Mouse (Mus musculus): Measurements from ENCODE around the gene Ddx42. TPM values are rescaled to one million over a fixed set of nuclear protein-coding genes. Genes with fewer than 3 reads are reported as not detected.

The Ddx42 gene
- polyA plus RNA-seq, 1 experiment = 45.4 TPM

DNA sequence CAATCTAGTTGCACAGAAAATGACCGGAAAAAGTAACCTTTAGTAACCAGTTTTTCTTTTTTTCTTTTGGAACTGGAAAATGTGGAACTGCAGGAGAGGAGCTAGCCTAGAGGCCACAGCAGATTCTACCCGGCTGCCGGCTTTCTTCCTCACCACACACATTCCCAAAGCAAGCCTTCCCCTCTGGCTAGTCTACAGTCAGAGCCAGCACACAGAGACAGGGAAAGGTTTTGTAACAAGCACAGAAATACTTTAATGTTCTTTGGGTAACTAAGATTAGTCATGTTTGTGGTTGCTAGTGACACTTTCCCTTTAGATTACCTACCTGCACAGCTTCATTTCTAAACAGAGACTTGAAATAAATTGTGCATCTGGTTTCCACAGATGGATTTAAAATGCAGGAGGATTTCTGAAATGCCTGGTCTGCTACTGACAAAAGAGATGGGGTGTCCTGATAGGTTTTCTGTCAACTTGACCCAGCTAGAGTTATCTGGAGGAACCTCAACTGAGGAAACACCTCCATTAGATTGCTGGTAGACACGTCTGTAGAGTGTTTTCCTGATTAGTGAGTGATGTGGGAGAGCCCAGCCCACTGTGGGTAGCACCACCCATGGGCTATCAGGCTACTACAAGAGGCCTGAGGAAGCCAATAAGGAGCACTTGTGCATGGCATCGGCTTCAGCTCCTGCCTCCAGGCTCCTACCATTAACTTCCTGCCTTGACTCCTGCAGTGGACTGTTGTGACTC lies 38.5 kb upstream of the Ddx42 start:
- Histone ChIP-seq H3K27me3 (ENCODE audit: control insufficient read depth, insufficient read depth, low read length) (no peaks in the 10 kb centered on the region), H3K4me1 (ENCODE audit: control insufficient read depth, insufficient read depth, low read length) (peaks cover 44% of the 10 kb centered on the region), H3K27ac (ENCODE audit: insufficient read depth, low read length) (peak overlapping the region; percentile 68), H3K4me3 (replicated peaks; ENCODE audit: insufficient read depth, low read depth, low read length) (no peak overlapping the region)
- TF ChIP-seq CTCF (IDR thresholded peaks at IDR 0.05; ENCODE audit: borderline replicate concordance, insufficient read depth, low read depth, low read length) = no peak
- 44% methylated on average over 5 of the region's 5 CpGs for whole genome bisulfite sequencing
- no peak for DNase-seq

DNA sequence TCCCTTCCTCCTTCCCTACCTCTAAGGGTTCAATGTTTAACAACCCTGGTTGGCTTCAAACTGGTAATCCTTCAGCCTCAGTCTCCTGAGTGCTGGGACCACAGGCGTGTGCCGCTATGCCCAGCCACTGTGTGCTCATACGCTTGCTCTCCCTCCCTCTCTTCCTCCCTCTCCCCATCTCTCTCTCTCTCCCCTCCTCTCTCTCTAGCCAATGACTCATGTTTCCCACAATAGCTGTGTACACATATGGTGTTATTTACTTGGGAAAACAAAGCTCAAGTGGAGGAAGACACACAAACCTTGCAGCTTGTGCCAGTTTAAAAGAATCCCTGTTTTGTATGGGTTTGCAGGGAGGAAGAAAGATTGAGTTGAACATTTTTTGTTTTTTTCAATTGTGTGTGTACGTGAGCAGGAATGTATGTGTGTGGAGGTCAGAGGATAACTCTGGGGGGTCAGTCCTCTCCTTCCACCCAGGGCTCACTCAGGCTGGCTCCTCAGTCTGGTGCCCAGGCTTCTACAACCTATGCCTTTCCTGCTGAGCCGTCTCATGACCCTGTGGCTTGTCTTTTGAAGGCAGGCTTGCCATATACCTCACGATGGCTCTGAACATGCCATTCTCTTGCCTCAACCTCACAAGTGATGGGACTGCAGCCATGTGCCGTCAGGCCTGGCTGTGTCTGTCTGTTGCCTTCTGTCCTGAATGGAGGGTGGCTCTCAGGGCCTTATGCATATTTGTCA lies 36.8 kb upstream of the Ddx42 start:
- no peak overlapping the region for H3K4me3 ChIP-seq (replicated peaks; ENCODE audit: insufficient read depth, low read depth, low read length)
- peak overlapping the region; percentile 99 for H3K27ac ChIP-seq (ENCODE audit: insufficient read depth, low read length)

DNA sequence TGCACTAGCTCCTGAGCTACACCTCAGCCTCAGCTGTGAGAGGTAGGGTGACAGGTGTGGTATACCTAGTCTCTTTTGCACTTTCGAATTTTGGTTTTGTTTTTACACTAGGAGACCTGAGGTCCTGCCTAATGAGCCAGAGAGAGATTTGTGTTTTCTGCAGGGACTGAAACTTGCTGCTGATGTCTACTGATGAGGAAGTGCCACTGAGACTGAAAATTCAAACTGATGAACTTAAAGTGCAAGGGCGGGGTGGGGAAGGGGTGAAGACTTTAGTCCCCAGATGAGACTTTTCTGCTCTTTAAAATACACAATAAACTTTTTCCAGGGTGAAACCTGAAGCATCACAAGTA lies 36.3 kb upstream of the Ddx42 start:
- H3K4me3 ChIP-seq (replicated peaks; ENCODE audit: insufficient read depth, low read depth, low read length) = no peak overlapping the region
- 72% methylated on average over 2 of the region's 2 CpGs for whole genome bisulfite sequencing
- TF ChIP-seq POLR2A (IDR thresholded peaks at IDR 0.05; ENCODE audit: borderline replicate concordance, insufficient read depth, low read length) = no peak
- no peak for TF ChIP-seq CTCF (IDR thresholded peaks at IDR 0.05; ENCODE audit: borderline replicate concordance, insufficient read depth, low read depth, low read length)
- peaks cover 29% of the 10 kb centered on the region for H3K4me1 ChIP-seq (ENCODE audit: control insufficient read depth, insufficient read depth, low read length)
- DNase-seq = no peak
- no peaks in the 10 kb centered on the region for H3K27me3 ChIP-seq (ENCODE audit: control insufficient read depth, insufficient read depth, low read length)
- peak overlapping the region; percentile 99 for H3K27ac ChIP-seq (ENCODE audit: insufficient read depth, low read length)

More for the DNA sequence above, 36.8 kb upstream of the Ddx42 start:
- TF ChIP-seq POLR2A (IDR thresholded peaks at IDR 0.05; ENCODE audit: borderline replicate concordance, insufficient read depth, low read length) (peak; percentile 81; the same call in 1 of the 2 replicates), CTCF (IDR thresholded peaks at IDR 0.05; ENCODE audit: borderline replicate concordance, insufficient read depth, low read depth, low read length) (no peak)
- peak; percentile 81 to 91 for DNase-seq
- WGBS = 6% methylated on average over 7 of the region's 7 CpGs
- Histone ChIP-seq H3K27me3 (ENCODE audit: control insufficient read depth, insufficient read depth, low read length) (no peaks in the 10 kb centered on the region), H3K4me1 (ENCODE audit: control insufficient read depth, insufficient read depth, low read length) (peaks cover 35% of the 10 kb centered on the region)

DNA sequence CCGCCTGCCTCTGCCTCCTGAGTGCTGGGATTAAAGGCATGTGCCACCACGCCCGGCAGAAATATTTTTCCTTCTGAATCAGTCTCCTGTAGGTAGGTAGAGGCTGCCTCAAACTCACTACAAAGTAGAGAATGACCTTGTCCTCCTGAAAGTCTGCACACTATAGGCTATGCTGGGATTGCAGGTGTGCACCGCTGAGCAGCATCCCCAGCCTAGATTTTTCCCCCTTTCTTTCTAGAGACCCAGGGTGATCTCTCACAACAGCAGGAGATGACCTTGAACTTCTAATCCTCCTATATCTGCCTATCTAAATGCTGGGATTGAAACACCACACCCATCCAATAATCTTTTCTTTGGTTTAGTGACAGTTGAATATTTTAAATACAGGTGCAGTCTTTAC lies 29.4 kb upstream of the Ddx42 start:
- no peak for DNase-seq
- Histone ChIP-seq H3K4me1 (ENCODE audit: control insufficient read depth, insufficient read depth, low read length) (peaks cover 2% of the 10 kb centered on the region; the same call in 1 of the 2 replicates), H3K27ac (ENCODE audit: insufficient read depth, low read length) (no peak overlapping the region), H3K4me3 (replicated peaks; ENCODE audit: insufficient read depth, low read depth, low read length) (no peak overlapping the region), H3K27me3 (ENCODE audit: control insufficient read depth, insufficient read depth, low read length) (no peaks in the 10 kb centered on the region)
- WGBS = 96% methylated on average over 4 of the region's 4 CpGs
- no peak for TF ChIP-seq POLR2A (IDR thresholded peaks at IDR 0.05; ENCODE audit: borderline replicate concordance, insufficient read depth, low read length)
- TF ChIP-seq CTCF (IDR thresholded peaks at IDR 0.05; ENCODE audit: borderline replicate concordance, insufficient read depth, low read depth, low read length) = no peak

DNA sequence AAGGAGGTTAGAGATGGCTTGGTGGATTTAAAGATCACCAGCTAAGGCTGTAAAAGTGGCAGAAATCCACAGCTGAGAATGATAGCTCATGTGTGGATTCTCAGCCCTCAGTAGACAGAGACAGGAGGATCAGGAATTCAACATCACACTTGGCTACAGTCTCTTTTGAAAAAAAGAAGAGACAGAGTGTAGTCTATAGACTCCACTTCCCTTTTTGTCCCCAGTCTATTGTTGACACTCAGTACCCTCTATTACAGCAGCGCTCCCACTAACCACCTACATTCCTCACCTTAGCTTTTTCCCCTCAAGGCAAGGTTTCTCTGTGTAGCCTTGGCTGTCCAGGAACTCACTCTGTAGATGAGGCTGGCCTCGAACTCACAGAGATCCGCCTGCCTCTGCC lies 25.0 kb upstream of the Ddx42 start:
- Histone ChIP-seq H3K27me3 (ENCODE audit: control insufficient read depth, insufficient read depth, low read length) (no peaks in the 10 kb centered on the region), H3K4me1 (ENCODE audit: control insufficient read depth, insufficient read depth, low read length) (peaks cover 2% of the 10 kb centered on the region; the same call in 1 of the 2 replicates), H3K27ac (ENCODE audit: insufficient read depth, low read length) (no peak overlapping the region), H3K4me3 (replicated peaks; ENCODE audit: insufficient read depth, low read depth, low read length) (no peak overlapping the region)
- WGBS = over 99% methylated on average over 3 of the region's 3 CpGs
- TF ChIP-seq CTCF (IDR thresholded peaks at IDR 0.05; ENCODE audit: borderline replicate concordance, insufficient read depth, low read depth, low read length) = no peak
- TF ChIP-seq POLR2A (IDR thresholded peaks at IDR 0.05; ENCODE audit: borderline replicate concordance, insufficient read depth, low read length) = no peak
- no peak for DNase-seq

DNA sequence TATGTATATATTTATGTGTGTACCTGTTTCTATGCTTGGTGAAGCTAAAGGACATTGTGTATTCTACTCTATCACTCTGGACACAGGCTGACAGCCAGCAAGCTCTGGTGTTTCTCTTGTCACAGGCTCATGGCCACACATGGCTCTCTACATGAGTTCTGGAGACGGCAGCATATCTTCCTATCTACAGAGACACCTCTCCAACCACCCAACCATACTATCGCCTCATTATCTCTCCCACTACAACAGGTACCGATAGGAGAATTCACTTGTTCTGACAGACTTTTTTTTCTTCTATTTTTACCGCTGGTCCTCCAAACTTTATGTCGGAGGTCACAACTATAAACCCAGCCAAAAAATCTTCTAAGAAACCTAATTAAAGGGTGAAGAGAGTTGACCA lies 24.5 kb upstream of the Ddx42 start:
- 55% methylated on average over 5 of the region's 5 CpGs for WGBS
- peaks cover 2% of the 10 kb centered on the region; the same call in 1 of the 2 replicates for H3K4me1 ChIP-seq (ENCODE audit: control insufficient read depth, insufficient read depth, low read length)
- H3K27me3 ChIP-seq (ENCODE audit: control insufficient read depth, insufficient read depth, low read length) = no peaks in the 10 kb centered on the region
- no peak overlapping the region for H3K27ac ChIP-seq (ENCODE audit: insufficient read depth, low read length)
- no peak for DNase-seq
- H3K4me3 ChIP-seq (replicated peaks; ENCODE audit: insufficient read depth, low read depth, low read length) = no peak overlapping the region
- TF ChIP-seq CTCF (IDR thresholded peaks at IDR 0.05; ENCODE audit: borderline replicate concordance, insufficient read depth, low read depth, low read length) (no peak), POLR2A (IDR thresholded peaks at IDR 0.05; ENCODE audit: borderline replicate concordance, insufficient read depth, low read length) (no peak)

DNA sequence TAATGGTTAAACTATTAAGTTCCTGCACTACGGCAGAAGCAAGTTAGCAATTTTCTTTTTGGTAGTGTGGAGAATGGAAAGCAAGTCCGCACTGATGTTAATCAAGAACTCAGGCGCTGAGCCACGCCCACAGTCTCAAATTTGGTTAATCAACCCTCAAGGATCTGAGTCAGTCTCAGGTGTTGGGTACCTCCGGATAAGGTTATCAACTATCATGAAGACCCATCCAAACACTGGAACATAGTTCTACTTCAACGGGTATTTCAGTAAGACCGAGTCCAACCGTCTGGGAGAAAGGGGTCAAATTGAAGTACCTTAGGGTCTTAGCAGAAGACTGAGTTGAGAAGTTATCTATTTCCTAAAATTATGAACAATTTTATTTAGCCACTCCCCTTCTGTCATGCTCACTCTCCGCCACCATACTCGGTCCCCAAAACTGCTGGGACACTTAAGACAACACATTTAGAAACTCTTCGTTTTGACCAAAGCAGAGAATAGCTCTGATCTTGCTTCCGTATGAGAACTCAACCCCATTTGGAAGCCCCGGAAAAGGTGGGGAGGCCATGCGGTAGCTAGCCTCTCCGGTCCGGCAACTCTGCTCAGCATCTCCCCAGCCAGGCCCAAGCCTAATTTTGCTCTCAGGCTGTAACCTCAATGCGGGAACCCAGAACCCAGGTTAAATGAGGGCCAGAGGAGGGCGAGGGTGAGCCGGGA lies 23.9 kb upstream of the Ddx42 start:
- H3K4me1 ChIP-seq (ENCODE audit: control insufficient read depth, insufficient read depth, low read length) = peaks cover 2% of the 10 kb centered on the region; the same call in 1 of the 2 replicates
- TF ChIP-seq POLR2A (IDR thresholded peaks at IDR 0.05; ENCODE audit: borderline replicate concordance, insufficient read depth, low read length) (no peak), CTCF (IDR thresholded peaks at IDR 0.05; ENCODE audit: borderline replicate concordance, insufficient read depth, low read depth, low read length) (no peak)
- DNase-seq = no peak
- H3K27me3 ChIP-seq (ENCODE audit: control insufficient read depth, insufficient read depth, low read length) = no peaks in the 10 kb centered on the region
- WGBS = 9% methylated on average over 19 of the region's 19 CpGs
- H3K4me3 ChIP-seq (replicated peaks; ENCODE audit: insufficient read depth, low read depth, low read length) = peak overlapping the region; percentile 75
- H3K27ac ChIP-seq (ENCODE audit: insufficient read depth, low read length) = peak overlapping the region; percentile 55; the same call in 1 of the 2 replicates

All from cerebellum, adult 2 months (tissue).